Mouse (Mus musculus): ENCODE data around the gene Blm. TPM values are rescaled to one million over a fixed set of nuclear protein-coding genes. Genes with fewer than 3 reads are reported as not detected.

The Blm gene
- total and polyA plus RNA-seq, 2 experiments from 2014 or later: 4.5 to 6.4 TPM

GRCm38 (mm10) chr7:80450354-80450753 lies 84.6 kb downstream of the Blm start:
- H3K27me3 ChIP-seq (ENCODE audit: control insufficient read depth, insufficient read depth, low read length): no peaks in the 10 kb centered on the region
- H3K9me3 ChIP-seq (replicated peaks; ENCODE audit: control insufficient read depth, low read length): no peaks in the 10 kb centered on the region
- DNase-seq (ENCODE audit: low spot score) (no peak), ATAC-seq (ENCODE audit: insufficient read depth, low read depth) (no peak)
- peaks cover 23% of the 10 kb centered on the region for H3K4me1 ChIP-seq (ENCODE audit: control insufficient read depth, insufficient read depth)
- H3K27ac ChIP-seq (ENCODE audit: low read depth): no peak overlapping the region
- no peak overlapping the region for H3K4me2 ChIP-seq (ENCODE audit: low read depth, low read length)
- TF ChIP-seq CTCF (IDR thresholded peaks at IDR 0.05; ENCODE audit: low read depth) (no peak), EP300 (IDR thresholded peaks at IDR 0.05; ENCODE audit: low read depth) (no peak)
- WGBS: 72% methylated on average over 4 of the region's 4 CpGs
- no peak overlapping the region for H3K9ac ChIP-seq (replicated peaks; ENCODE audit: low read depth, low read length)
- H3K36me3 ChIP-seq (replicated peaks; ENCODE audit: control insufficient read depth, insufficient read depth, low read length): peaks cover 4% of the 10 kb centered on the region; the same call in 1 of the 2 replicates
- no peak overlapping the region for H3K4me3 ChIP-seq (ENCODE audit: low read depth, low read length)

- peaks cover 4% of the 10 kb centered on the region; the same call in 1 of the 2 replicates for H3K36me3 ChIP-seq (replicated peaks; ENCODE audit: control insufficient read depth, insufficient read depth, low read length)
- DNase-seq (ENCODE audit: low spot score): no peak
- no peak overlapping the region for H3K4me3 ChIP-seq (ENCODE audit: low read depth, low read length)
- H3K27ac ChIP-seq (ENCODE audit: low read depth): no peak overlapping the region
- no peaks in the 10 kb centered on the region for H3K9me3 ChIP-seq (replicated peaks; ENCODE audit: control insufficient read depth, low read length)
- no peak for TF ChIP-seq CTCF (IDR thresholded peaks at IDR 0.05; ENCODE audit: low read depth)
- TF ChIP-seq EP300 (IDR thresholded peaks at IDR 0.05; ENCODE audit: low read depth): no peak
- H3K4me1 ChIP-seq (ENCODE audit: control insufficient read depth, insufficient read depth): peaks cover 28% of the 10 kb centered on the region
- no peak overlapping the region for H3K4me2 ChIP-seq (ENCODE audit: low read depth, low read length)
- no peak overlapping the region for H3K9ac ChIP-seq (replicated peaks; ENCODE audit: low read depth, low read length)
- 56% methylated on average over 6 of the region's 6 CpGs for WGBS
- no peaks in the 10 kb centered on the region for H3K27me3 ChIP-seq (ENCODE audit: control insufficient read depth, insufficient read depth, low read length)
- no peak for ATAC-seq (ENCODE audit: insufficient read depth, low read depth)
These were observed 85.3 kb downstream of the Blm start for GRCm38 (mm10) chr7:80449620-80450091.

- no peak for ATAC-seq (ENCODE audit: insufficient read depth, low read depth)
- H3K9ac ChIP-seq (replicated peaks; ENCODE audit: low read depth, low read length): no peak overlapping the region
- no peaks in the 10 kb centered on the region for H3K9me3 ChIP-seq (replicated peaks; ENCODE audit: control insufficient read depth, low read length)
- 94% methylated on average over 8 of the region's 8 CpGs for WGBS
- H3K4me2 ChIP-seq (ENCODE audit: low read depth, low read length): no peak overlapping the region
- no peak overlapping the region for H3K27ac ChIP-seq (ENCODE audit: low read depth)
- TF ChIP-seq CTCF (IDR thresholded peaks at IDR 0.05; ENCODE audit: low read depth) (no peak), EP300 (IDR thresholded peaks at IDR 0.05; ENCODE audit: low read depth) (no peak)
- H3K4me1 ChIP-seq (ENCODE audit: control insufficient read depth, insufficient read depth): peaks cover 44% of the 10 kb centered on the region
- no peaks in the 10 kb centered on the region for H3K36me3 ChIP-seq (replicated peaks; ENCODE audit: control insufficient read depth, insufficient read depth, low read length)
- no peak overlapping the region for H3K4me3 ChIP-seq (ENCODE audit: low read depth, low read length)
- no peak for DNase-seq (ENCODE audit: low spot score)
- H3K27me3 ChIP-seq (ENCODE audit: control insufficient read depth, insufficient read depth, low read length): no peaks in the 10 kb centered on the region
These were observed 87.6 kb downstream of the Blm start for GRCm38 (mm10) chr7:80447336-80447735.

- no peak; the same call in 1 of the 2 replicates for TF ChIP-seq CTCF (IDR thresholded peaks at IDR 0.05; ENCODE audit: low read depth)
- TF ChIP-seq EP300 (IDR thresholded peaks at IDR 0.05; ENCODE audit: low read depth): no peak
- Histone ChIP-seq H3K4me2 (ENCODE audit: low read depth, low read length) (no peak overlapping the region), H3K27ac (ENCODE audit: low read depth) (peak overlapping the region; percentile 90), H3K9ac (replicated peaks; ENCODE audit: low read depth, low read length) (no peak overlapping the region), H3K36me3 (replicated peaks; ENCODE audit: control insufficient read depth, insufficient read depth, low read length) (no peaks in the 10 kb centered on the region), H3K4me1 (ENCODE audit: control insufficient read depth, insufficient read depth) (peaks cover 37% of the 10 kb centered on the region), H3K27me3 (ENCODE audit: control insufficient read depth, insufficient read depth, low read length) (no peaks in the 10 kb centered on the region), H3K4me3 (ENCODE audit: low read depth, low read length) (no peak overlapping the region), H3K9me3 (replicated peaks; ENCODE audit: control insufficient read depth, low read length) (no peaks in the 10 kb centered on the region)
- DNase-seq (ENCODE audit: low spot score) (no peak), ATAC-seq (ENCODE audit: insufficient read depth, low read depth) (peak; percentile 6; the same call in 1 of the 2 replicates)
- 43% methylated on average over 7 of the region's 7 CpGs for WGBS
These were observed 88.6 kb downstream of the Blm start for GRCm38 (mm10) chr7:80446221-80446878.

GRCm38 (mm10) chr7:80445492-80445891 lies 89.4 kb downstream of the Blm start:
- Histone ChIP-seq H3K9ac (replicated peaks; ENCODE audit: low read depth, low read length) (no peak overlapping the region), H3K36me3 (replicated peaks; ENCODE audit: control insufficient read depth, insufficient read depth, low read length) (no peaks in the 10 kb centered on the region), H3K9me3 (replicated peaks; ENCODE audit: control insufficient read depth, low read length) (no peaks in the 10 kb centered on the region), H3K4me3 (ENCODE audit: low read depth, low read length) (no peak overlapping the region), H3K4me2 (ENCODE audit: low read depth, low read length) (no peak overlapping the region), H3K27ac (ENCODE audit: low read depth) (peak overlapping the region; percentile 90), H3K27me3 (ENCODE audit: control insufficient read depth, insufficient read depth, low read length) (no peaks in the 10 kb centered on the region), H3K4me1 (ENCODE audit: control insufficient read depth, insufficient read depth) (peaks cover 31% of the 10 kb centered on the region)
- ATAC-seq (ENCODE audit: insufficient read depth, low read depth): peak; percentile 90
- DNase-seq (ENCODE audit: low spot score): peak; percentile 90
- TF ChIP-seq EP300 (IDR thresholded peaks at IDR 0.05; ENCODE audit: low read depth) (peak; percentile 99), CTCF (IDR thresholded peaks at IDR 0.05; ENCODE audit: low read depth) (no peak)
- 9% methylated on average over 6 of the region's 6 CpGs for WGBS

Data from heart, postnatal 0 days (tissue).